Mouse (Mus musculus) cortical plate, adult 2 months (tissue): ENCODE results near the gene 1700001O22Rik. TPM values are rescaled to one million over a fixed set of nuclear protein-coding genes. Genes with fewer than 3 reads are reported as not detected.

Experiments used
- H3K27ac ChIP-seq: fragments of 200-500 bp; 2 replicates; pipeline ENCODE4 v1.5.1; 2012; ENCODE audit warnings: low read length, control low read depth, inconsistent platforms; ENCODE audit not compliant: insufficient read depth
- H3K4me1 ChIP-seq: fragments of 200-500 bp; 2 replicates; pipeline ENCODE4 v1.6.1; 2011; ENCODE audit warnings: low read length; ENCODE audit not compliant: control insufficient read depth, insufficient read depth
- H3K4me3 ChIP-seq: fragments of 200-500 bp; 2 replicates; pipeline ENCODE4 v1.5.1; 2011; ENCODE audit warnings: mild to moderate bottlenecking, low read length, control low read depth; ENCODE audit not compliant: insufficient read depth
- CTCF ChIP-seq: fragments of 200-500 bp; IDR thresholded peaks from 2 replicates; pipeline ENCODE4 v1.5.1; 2011; ENCODE audit warnings: mild to moderate bottlenecking, control low read depth, low read length; ENCODE audit not compliant: insufficient read depth; ENCODE audit errors: extremely low read depth
- POLR2A ChIP-seq: fragments of 200-500 bp; IDR thresholded peaks from 2 replicates; pipeline ENCODE4 v1.6.1; 2011; ENCODE audit warnings: mild to moderate bottlenecking, low read length, control low read depth; ENCODE audit not compliant: insufficient read depth; ENCODE audit errors: extremely low read depth
- polyA plus RNA-seq: library from polyadenylated mRNA; depleted of rRNA; stranded (reverse); fragments of >200 nt; gene quantifications from 2 replicates; pipeline ENCODE4 v1.2.3, GENCODE M21; 2012

Gene 1700001O22Rik
- polyA plus RNA-seq, 1 experiment: 13.5 TPM

DNA sequence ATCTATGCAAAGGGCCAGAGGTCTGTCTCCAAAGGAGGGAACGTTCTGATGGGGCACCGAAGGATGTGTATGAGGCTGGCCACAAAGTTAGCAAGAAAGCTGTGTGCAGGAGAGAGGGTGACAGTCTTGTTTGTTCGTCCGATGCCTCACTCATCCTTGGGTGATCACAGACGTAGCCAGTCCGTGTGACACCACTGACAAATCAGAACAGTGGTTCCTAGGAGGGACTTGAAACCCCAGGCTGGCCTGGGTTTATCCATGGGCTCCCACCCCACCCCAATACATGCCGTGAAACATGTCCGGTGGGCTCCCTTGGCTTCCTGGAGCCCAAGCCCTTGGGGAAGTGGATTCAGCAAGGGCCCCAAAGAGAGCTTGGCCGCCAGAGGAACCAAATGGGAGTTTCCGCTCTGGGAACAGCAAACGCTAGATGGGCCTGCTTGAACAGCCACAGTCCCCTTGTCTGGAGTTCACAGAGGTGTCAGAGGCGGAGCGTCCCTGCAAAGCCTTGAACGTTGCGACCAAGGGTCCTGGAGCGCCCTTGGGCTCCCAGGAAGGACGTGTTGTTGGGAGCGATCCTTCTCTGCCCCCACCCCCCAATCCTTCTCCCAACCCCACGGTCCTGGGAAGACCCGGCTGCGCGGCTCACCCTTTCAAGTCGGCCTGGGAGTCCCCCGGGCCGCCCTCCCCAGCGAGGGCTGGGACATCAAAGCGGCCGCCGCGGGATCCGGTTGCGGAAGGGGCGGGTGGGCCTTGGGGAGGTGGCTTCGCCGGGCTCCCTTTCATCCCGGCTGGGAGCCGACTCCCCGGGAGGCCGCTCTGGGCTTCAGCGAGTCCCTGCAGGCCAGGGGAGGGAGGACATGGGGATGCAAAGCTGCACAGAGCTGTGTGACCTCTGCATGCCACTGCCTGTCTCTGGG, 19.1 kb downstream of the 1700001O22Rik start:
- TF ChIP-seq CTCF: no peak
- TF ChIP-seq POLR2A: no peak
- H3K4me1 ChIP-seq: no peaks in the 10 kb centered on the region
- 0 out of 2 replicates have a peak overlapping the region, but pooled peaks have one; percentile 51 for H3K27ac ChIP-seq
- H3K4me3 ChIP-seq: no peak overlapping the region

DNA sequence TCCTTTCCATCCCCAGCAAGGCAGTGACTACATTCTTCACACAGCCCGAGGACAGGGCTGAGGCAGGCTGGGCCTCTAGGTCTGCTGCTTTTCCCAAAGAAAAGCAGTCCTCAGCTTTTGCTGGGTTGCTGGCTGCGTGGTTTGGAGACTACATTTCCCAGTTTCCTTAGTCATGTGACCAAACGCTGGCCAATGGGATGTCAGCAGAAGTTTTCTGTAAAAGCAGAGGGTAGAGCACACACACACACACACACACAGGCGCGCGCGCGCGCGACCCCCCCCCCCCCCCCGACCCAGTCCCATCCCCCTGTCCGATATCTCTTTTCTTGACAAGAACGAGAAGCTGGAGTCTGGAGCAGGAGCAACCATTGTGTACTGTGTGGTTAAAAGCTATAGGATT, 20.1 kb downstream of the 1700001O22Rik start:
- H3K4me1 ChIP-seq: no peaks in the 10 kb centered on the region
- no peak for TF ChIP-seq CTCF
- TF ChIP-seq POLR2A: 0 out of 2 replicates have a peak, but pooled peaks have one; percentile 30
- no peak overlapping the region for H3K4me3 ChIP-seq
- no peak overlapping the region for H3K27ac ChIP-seq

- Histone ChIP-seq H3K4me1 (no peaks in the 10 kb centered on the region), H3K27ac (no peak overlapping the region), H3K4me3 (no peak overlapping the region)
- TF ChIP-seq POLR2A (no peak), CTCF (no peak)
Measured at GRCm38 (mm10) chr2:30782312-30783290, 20.9 kb downstream of the 1700001O22Rik start.

DNA sequence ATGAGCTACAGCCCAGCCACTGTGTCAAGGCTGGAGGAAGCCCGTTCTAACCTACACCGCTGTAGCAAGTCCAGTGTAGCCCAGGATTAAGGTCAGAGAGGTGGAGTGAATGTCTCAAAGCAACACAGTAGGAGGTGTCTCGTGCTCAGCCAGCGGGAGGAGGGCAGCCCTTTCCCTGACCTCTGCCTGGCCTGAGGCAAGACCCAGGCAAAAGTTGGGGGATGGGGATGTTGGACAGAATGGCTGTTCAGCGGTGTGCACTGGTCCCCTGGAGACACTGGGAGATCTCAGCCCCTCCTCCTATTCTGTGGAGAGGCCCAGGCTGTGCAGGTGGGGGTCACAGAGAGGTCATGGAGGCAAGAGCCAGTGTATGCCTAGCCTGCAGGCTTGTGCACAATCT, 24.2 kb downstream of the 1700001O22Rik start:
- no peak overlapping the region for H3K4me3 ChIP-seq
- no peaks in the 10 kb centered on the region for H3K4me1 ChIP-seq
- no peak for TF ChIP-seq CTCF
- no peak for TF ChIP-seq POLR2A

DNA sequence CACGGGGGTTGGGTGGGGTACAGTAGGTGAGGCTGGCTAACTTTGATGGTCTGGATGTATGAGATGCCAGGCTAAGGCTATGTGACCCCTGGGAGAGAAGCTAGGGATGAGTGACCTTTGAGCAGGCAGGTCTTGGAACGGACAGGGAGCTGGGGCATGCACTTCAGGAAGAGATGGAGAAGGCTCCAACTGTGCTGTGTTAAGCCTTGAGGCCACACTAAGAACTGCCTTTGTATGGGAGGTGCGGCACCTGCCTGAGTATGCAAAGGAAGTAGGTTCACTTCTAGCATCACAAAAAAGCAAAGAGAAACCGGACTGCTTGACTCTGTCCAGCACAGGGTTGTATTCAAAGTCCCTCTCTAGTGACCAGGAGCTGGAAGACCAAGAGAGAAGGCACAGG, 25.2 kb downstream of the 1700001O22Rik start:
- peaks cover under 1% of the 10 kb centered on the region for H3K4me1 ChIP-seq
- H3K27ac ChIP-seq: no peak overlapping the region
- TF ChIP-seq POLR2A (no peak), CTCF (no peak)
- H3K4me3 ChIP-seq: no peak overlapping the region

More for the DNA sequence above, 24.2 kb downstream of the 1700001O22Rik start:
- H3K27ac ChIP-seq: no peak overlapping the region

- Histone ChIP-seq H3K4me1 (peaks cover 5% of the 10 kb centered on the region), H3K4me3 (no peak overlapping the region), H3K27ac (no peak overlapping the region)
- no peak for TF ChIP-seq CTCF
- TF ChIP-seq POLR2A: no peak
Measured at GRCm38 (mm10) chr2:30777266-30777665, 26.2 kb downstream of the 1700001O22Rik start.

DNA sequence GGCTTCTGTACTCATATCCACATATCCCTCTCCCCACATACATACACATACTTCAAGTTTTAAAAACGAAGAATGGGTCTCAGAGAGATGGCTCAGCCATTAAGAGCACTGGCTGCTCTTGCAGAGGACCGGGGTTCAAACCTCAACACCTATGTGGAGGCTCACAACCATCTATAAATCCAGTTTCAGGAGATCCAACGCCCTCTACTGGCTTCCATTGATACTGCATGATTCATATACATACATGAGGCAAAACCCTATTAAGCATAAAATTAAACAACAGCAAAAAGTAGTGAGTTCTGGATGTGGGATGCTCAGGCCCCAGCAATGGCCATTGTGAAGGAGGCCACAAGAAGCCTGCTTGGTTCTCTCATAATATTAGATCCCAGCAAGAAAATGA, 27.5 kb downstream of the 1700001O22Rik start:
- Histone ChIP-seq H3K4me1 (peaks cover 5% of the 10 kb centered on the region), H3K27ac (no peak overlapping the region), H3K4me3 (no peak overlapping the region)
- TF ChIP-seq CTCF (0 out of 2 replicates have a peak, but pooled peaks have one; percentile 1), POLR2A (no peak)

DNA sequence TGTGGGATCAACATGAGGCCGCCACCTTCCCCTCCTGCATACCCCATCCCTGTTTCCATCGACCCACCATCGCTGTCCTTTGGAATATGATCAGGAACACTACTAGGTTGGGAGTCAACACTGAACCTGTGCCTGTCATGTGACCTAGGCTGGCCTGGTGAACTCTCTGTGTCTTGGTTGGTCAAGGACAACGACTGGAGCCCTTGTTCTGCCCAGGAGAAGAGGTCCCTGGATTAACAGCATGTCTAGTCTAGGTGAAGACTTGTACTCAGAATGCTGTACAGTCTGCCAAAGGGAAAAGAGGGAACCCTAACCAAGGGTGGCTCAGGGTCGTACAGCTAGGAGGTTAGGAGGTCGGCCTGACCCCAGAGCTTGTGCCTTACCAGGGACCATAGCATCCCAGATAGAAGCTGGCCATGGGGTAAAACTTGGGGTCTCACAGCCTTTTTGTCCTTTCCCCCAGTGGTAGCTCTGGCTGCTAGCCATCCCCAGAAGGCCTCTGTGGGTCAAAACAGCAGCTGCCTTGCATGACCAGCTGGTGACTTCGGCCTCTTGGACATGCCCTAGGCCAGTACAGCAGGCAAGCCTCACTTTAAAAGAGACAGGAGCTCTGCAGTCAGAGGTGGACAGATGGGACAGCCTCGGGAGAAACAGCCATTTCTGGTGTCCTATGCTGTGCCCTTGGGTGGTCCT, 30.0 kb downstream of the 1700001O22Rik start:
- Histone ChIP-seq H3K4me3 (no peak overlapping the region), H3K27ac (no peak overlapping the region; the same call in 1 of the 2 replicates), H3K4me1 (peaks cover 5% of the 10 kb centered on the region)
- TF ChIP-seq CTCF: no peak
- TF ChIP-seq POLR2A: no peak

GRCm38 (mm10) chr2:30772581-30773312, 30.7 kb downstream of the 1700001O22Rik start:
- no peak overlapping the region for H3K4me3 ChIP-seq
- H3K27ac ChIP-seq: peak overlapping the region; percentile 18; the same call in 1 of the 2 replicates
- peaks cover 5% of the 10 kb centered on the region for H3K4me1 ChIP-seq

More at GRCm38 (mm10) chr2:30772581-30773312, 30.7 kb downstream of the 1700001O22Rik start:
- no peak for TF ChIP-seq POLR2A
- no peak for TF ChIP-seq CTCF
